Mouse (Mus musculus): ENCODE measurements around the gene Perm1.

GRCm38 (mm10) chr4:156168611-156169010 is 47.1 kb upstream of the Perm1 start:
- no peak for TF ChIP-seq CTCF (IDR thresholded peaks at IDR 0.05; ENCODE audit: low read depth)
- no peak for TF ChIP-seq EP300 (IDR thresholded peaks at IDR 0.05; ENCODE audit: low read depth)

Data from heart, postnatal 0 days (tissue).